Mouse (Mus musculus): ENCODE measurements around the gene Uncx.
A peak's percentile ranks its signal among the peaks of the same experiment; 100 is the strongest.

The Uncx gene

GRCm38 (mm10) chr5:139543214-139543613, at the start of gene Uncx:
Gene Uncx, plus strand, starts transcription at chr5:139543494.
- peak; percentile 42 for DNase-seq (ENCODE audit: extremely low spot score)

GRCm38 (mm10) chr5:139493690-139494089, 49.6 kb upstream of the Uncx start:
- no peak for DNase-seq (ENCODE audit: extremely low spot score)

GRCm38 (mm10) chr5:139495019-139495669, 48.1 kb upstream of the Uncx start:
- DNase-seq (ENCODE audit: extremely low spot score) = no peak

- no peak for DNase-seq (ENCODE audit: extremely low spot score)
These were observed 46.4 kb upstream of the Uncx start for GRCm38 (mm10) chr5:139496939-139497338.

- no peak for DNase-seq (ENCODE audit: extremely low spot score)
These were observed 44.5 kb upstream of the Uncx start for GRCm38 (mm10) chr5:139498791-139499190.

- DNase-seq (ENCODE audit: extremely low spot score) = no peak
These were observed 41.0 kb upstream of the Uncx start for GRCm38 (mm10) chr5:139502281-139502680.

GRCm38 (mm10) chr5:139505073-139505606, 38.2 kb upstream of the Uncx start:
- peak; percentile 64 for DNase-seq (ENCODE audit: extremely low spot score)

GRCm38 (mm10) chr5:139506207-139506606, 37.1 kb upstream of the Uncx start:
- no peak for DNase-seq (ENCODE audit: extremely low spot score)

GRCm38 (mm10) chr5:139510682-139511366, 32.5 kb upstream of the Uncx start:
- DNase-seq (ENCODE audit: extremely low spot score) = no peak

GRCm38 (mm10) chr5:139512201-139512600, 31.1 kb upstream of the Uncx start:
- DNase-seq (ENCODE audit: extremely low spot score) = no peak

- DNase-seq (ENCODE audit: extremely low spot score) = no peak
These were observed 27.0 kb upstream of the Uncx start for GRCm38 (mm10) chr5:139516281-139516680.

GRCm38 (mm10) chr5:139520069-139520834, 23.0 kb upstream of the Uncx start:
- DNase-seq (ENCODE audit: extremely low spot score) = no peak

GRCm38 (mm10) chr5:139521987-139522386, 21.3 kb upstream of the Uncx start:
- no peak for DNase-seq (ENCODE audit: extremely low spot score)

- DNase-seq (ENCODE audit: extremely low spot score) = no peak
These were observed 14.4 kb upstream of the Uncx start for GRCm38 (mm10) chr5:139528851-139529250.

- DNase-seq (ENCODE audit: extremely low spot score) = peak; percentile 83
These were observed 7.8 kb upstream of the Uncx start for GRCm38 (mm10) chr5:139535386-139535919.

GRCm38 (mm10) chr5:139536211-139536910, 6.9 kb upstream of the Uncx start:
- peak; percentile 84 for DNase-seq (ENCODE audit: extremely low spot score)

- DNase-seq (ENCODE audit: extremely low spot score) = peak; percentile 31
These were observed 6.2 kb upstream of the Uncx start for GRCm38 (mm10) chr5:139536911-139537738.

GRCm38 (mm10) chr5:139537739-139538135, 5.6 kb upstream of the Uncx start:
- peak; percentile 29 for DNase-seq (ENCODE audit: extremely low spot score)

- DNase-seq (ENCODE audit: extremely low spot score) = peak; percentile 50
These were observed 1.9 kb upstream of the Uncx start for GRCm38 (mm10) chr5:139541151-139542042.

- no peak for DNase-seq (ENCODE audit: extremely low spot score)
These were observed 1.3 kb upstream of the Uncx start for GRCm38 (mm10) chr5:139542043-139542365.

Measured in embryo, embryonic 9.5 days (tissue).